Mouse (Mus musculus) hindbrain, embryonic 12.5 days (tissue): Measurements from ENCODE around the gene Xylt2. TPM values are rescaled to one million over a fixed set of nuclear protein-coding genes. Genes with fewer than 3 reads are reported as not detected.
A peak's percentile ranks its signal among the peaks of the same experiment; 100 is the strongest.

Experiments
- ATAC-seq: fragments of 200-750 bp; cut with Nextera tagmentation; 2 replicates; pipeline ENCODE4 v1.8.0; 2017; ENCODE audit warnings: moderate TSS enrichment; ENCODE audit not compliant: low FRiP score
- H3K27ac ChIP-seq: fragments of 300-500 bp; sonication (generic); 2 replicates; pipeline ENCODE4 v1.5.1; 2016; ENCODE audit warnings: mild to moderate bottlenecking
- H3K27me3 ChIP-seq: fragments of 300-500 bp; sonication (generic); 2 replicates; pipeline ENCODE4 v1.6.1; 2016; ENCODE audit warnings: mild to moderate bottlenecking
- H3K36me3 ChIP-seq: fragments of 300-500 bp; sonication (generic); 2 replicates; pipeline ENCODE4 v1.6.1; 2016; ENCODE audit warnings: mild to moderate bottlenecking
- H3K4me1 ChIP-seq: fragments of 300-500 bp; sonication (generic); 2 replicates; pipeline ENCODE4 v1.6.1; 2016
- H3K4me2 ChIP-seq: fragments of 300-500 bp; sonication (generic); replicated peaks from 2 replicates; pipeline ENCODE4 v1.6.1; 2016; ENCODE audit warnings: mild to moderate bottlenecking
- H3K4me3 ChIP-seq: fragments of 300-500 bp; sonication (generic); 2 replicates; pipeline ENCODE4 v1.5.1; 2016; ENCODE audit warnings: mild to moderate bottlenecking
- H3K9ac ChIP-seq: fragments of 300-500 bp; sonication (generic); 2 replicates; pipeline ENCODE4 v1.6.1; 2016; ENCODE audit warnings: mild to moderate bottlenecking, moderate library complexity
- H3K9me3 ChIP-seq: fragments of 300-500 bp; sonication (generic); replicated peaks from 2 replicates; pipeline ENCODE4 v1.6.1; 2016; ENCODE audit warnings: mild to moderate bottlenecking
- WGBS: fragments of 180-500 bp; shearing (Covaris S2); methylation state at CpG from one replicate; pipeline ENCODE4 v1.1.7; 2016; 5-methylcytosine and 5-hydroxymethylcytosine counted together
- polyA plus RNA-seq: library from polyadenylated mRNA; unstranded; fragments of >200 nt; fragmentation: Nextera tagmentation; extraction: Ambion mirVana; gene quantifications from 2 replicates; pipeline ENCODE4 v1.2.1, GENCODE M21; 2016

Gene Xylt2
- polyA plus RNA-seq, 1 experiment from 2014 or later = 20.3 TPM

- H3K27me3 ChIP-seq = no peaks in the 10 kb centered on the region
- H3K36me3 ChIP-seq = peaks cover 26% of the 10 kb centered on the region
- peak within 1 kb of the TSS; percentile 90 for H3K9ac ChIP-seq
- peak within 1 kb of the TSS; percentile 19; the same call in 1 of the 2 replicates for H3K27ac ChIP-seq
- peak; percentile 95 for ATAC-seq
- H3K9me3 ChIP-seq = no peaks in the 10 kb centered on the region
- peak within 1 kb of the TSS; percentile 88 for H3K4me2 ChIP-seq
- H3K4me1 ChIP-seq = peaks cover 13% of the 10 kb centered on the region
- H3K4me3 ChIP-seq = peak within 1 kb of the TSS; percentile 66
- 7% methylated on average over 40 of the region's 41 CpGs for WGBS
These were observed 48.0 kb downstream of the Xylt2 start, which contains the start of gene Lrrc59 for GRCm38 (mm10) chr11:94629199-94629883. Gene Lrrc59 (plus strand): TSS chr11:94629767.

DNA sequence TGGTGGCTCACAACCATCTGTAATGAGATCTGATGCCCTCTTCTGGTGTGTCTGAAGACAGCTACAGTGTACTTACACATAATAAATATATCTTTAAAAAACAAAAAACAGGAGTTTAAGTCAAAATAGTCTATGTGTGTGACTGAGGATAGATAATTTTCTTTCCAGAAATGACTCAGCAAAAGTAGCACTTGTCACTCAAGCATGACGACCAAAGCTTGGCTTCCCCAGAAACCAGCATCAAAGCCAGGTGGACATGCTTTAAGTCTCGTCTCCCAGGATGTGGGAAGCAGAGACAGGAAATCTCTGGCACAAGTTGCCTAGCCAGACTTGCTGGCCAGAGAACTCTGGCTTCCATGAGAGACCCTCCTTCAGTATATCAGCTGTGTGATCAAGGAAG lies 55.2 kb downstream of the Xylt2 start:
- H3K9ac ChIP-seq = no peak overlapping the region
- no peak overlapping the region for H3K4me3 ChIP-seq
- ATAC-seq = no peak
- H3K4me2 ChIP-seq = no peak overlapping the region
- H3K27ac ChIP-seq = no peak overlapping the region
- H3K9me3 ChIP-seq = no peaks in the 10 kb centered on the region
- H3K36me3 ChIP-seq = no peaks in the 10 kb centered on the region
- H3K27me3 ChIP-seq = no peaks in the 10 kb centered on the region
- no peaks in the 10 kb centered on the region for H3K4me1 ChIP-seq
- WGBS = 76% methylated on average over 2 of the region's 2 CpGs

DNA sequence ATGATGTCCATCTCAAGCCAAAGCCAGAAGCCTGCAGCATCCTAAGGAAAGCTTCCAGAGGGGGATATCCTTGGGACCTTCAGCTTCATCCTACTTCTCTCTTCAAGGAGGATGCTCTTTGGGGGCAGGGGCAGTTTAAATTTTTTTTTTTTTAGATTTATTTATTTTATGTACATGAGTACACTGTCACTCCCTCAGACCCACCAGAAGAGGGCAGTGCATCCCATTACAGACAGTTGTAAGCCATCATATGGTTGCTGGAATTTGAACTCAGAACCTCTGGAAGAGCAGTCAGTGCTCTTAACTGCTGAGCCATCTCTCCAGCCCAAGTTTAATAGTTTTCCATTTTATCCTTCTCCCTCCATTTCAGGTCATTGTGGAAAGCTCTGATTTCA lies 55.9 kb downstream of the Xylt2 start:
- H3K4me1 ChIP-seq = no peaks in the 10 kb centered on the region
- H3K27ac ChIP-seq = no peak overlapping the region
- no peaks in the 10 kb centered on the region for H3K27me3 ChIP-seq
- H3K4me3 ChIP-seq = no peak overlapping the region
- no peak overlapping the region for H3K9ac ChIP-seq
- no peak for ATAC-seq
- no peaks in the 10 kb centered on the region for H3K9me3 ChIP-seq
- H3K36me3 ChIP-seq = no peaks in the 10 kb centered on the region
- H3K4me2 ChIP-seq = no peak overlapping the region

GRCm38 (mm10) chr11:94620766-94621457 lies 56.4 kb downstream of the Xylt2 start:
- H3K4me1 ChIP-seq = no peaks in the 10 kb centered on the region
- no peak overlapping the region for H3K9ac ChIP-seq
- no peaks in the 10 kb centered on the region for H3K9me3 ChIP-seq
- WGBS = 42% methylated on average over 6 of the region's 6 CpGs
- no peak for ATAC-seq
- H3K36me3 ChIP-seq = no peaks in the 10 kb centered on the region
- no peak overlapping the region for H3K4me3 ChIP-seq
- H3K27me3 ChIP-seq = no peaks in the 10 kb centered on the region
- H3K4me2 ChIP-seq = no peak overlapping the region
- H3K27ac ChIP-seq = no peak overlapping the region

GRCm38 (mm10) chr11:94617646-94618045 lies 59.7 kb downstream of the Xylt2 start:
- Histone ChIP-seq H3K4me1 (no peaks in the 10 kb centered on the region), H3K36me3 (no peaks in the 10 kb centered on the region), H3K27ac (no peak overlapping the region), H3K4me2 (no peak overlapping the region), H3K9me3 (no peaks in the 10 kb centered on the region), H3K4me3 (no peak overlapping the region), H3K27me3 (no peaks in the 10 kb centered on the region), H3K9ac (no peak overlapping the region)
- 83% methylated on average over 2 of the region's 2 CpGs for WGBS
- ATAC-seq = no peak

DNA sequence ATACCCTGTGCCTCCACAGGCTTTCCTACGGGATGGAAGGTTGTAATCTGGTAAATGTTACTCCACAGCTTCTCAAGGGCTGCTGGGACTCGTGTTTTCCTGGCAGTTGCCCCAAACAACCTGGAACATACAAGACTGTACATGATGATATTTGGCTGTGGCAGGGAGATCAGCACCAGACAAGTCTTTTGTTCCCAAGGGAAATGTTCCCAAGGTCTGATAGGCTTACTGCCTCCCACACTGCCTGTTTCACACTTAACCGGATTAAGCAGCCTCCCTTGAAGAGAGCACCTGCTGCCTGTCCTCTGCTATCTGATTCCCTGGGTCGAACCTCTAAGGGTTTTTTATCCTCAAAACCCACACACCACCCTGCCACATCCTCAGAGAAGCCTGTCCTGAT lies 61.8 kb downstream of the Xylt2 start:
- Histone ChIP-seq H3K27me3 (no peaks in the 10 kb centered on the region), H3K36me3 (no peaks in the 10 kb centered on the region), H3K9ac (no peak overlapping the region), H3K27ac (no peak overlapping the region), H3K4me2 (no peak overlapping the region), H3K4me3 (no peak overlapping the region), H3K9me3 (no peaks in the 10 kb centered on the region), H3K4me1 (no peaks in the 10 kb centered on the region)
- 34% methylated on average over 4 of the region's 4 CpGs for WGBS
- ATAC-seq = no peak

- Histone ChIP-seq H3K4me3 (no peak overlapping the region), H3K27ac (no peak overlapping the region), H3K36me3 (no peaks in the 10 kb centered on the region), H3K4me2 (no peak overlapping the region), H3K9ac (no peak overlapping the region), H3K4me1 (no peaks in the 10 kb centered on the region), H3K27me3 (no peaks in the 10 kb centered on the region), H3K9me3 (no peaks in the 10 kb centered on the region)
- no peak for ATAC-seq
- WGBS = 83% methylated on average over 4 of the region's 4 CpGs
These were observed 62.7 kb downstream of the Xylt2 start for GRCm38 (mm10) chr11:94614603-94615002.

Other genes starting within 250 kb of the Xylt2 start
- 19.1 and 21.4 TPM in 2 replicates for gene Cacna1g, start 203.3 kb downstream of the Xylt2 start, polyA plus RNA-seq
- 0.08 TPM in 1 of 2 replicates, not detected in the other for gene Spata20, start 191.3 kb downstream of the Xylt2 start, polyA plus RNA-seq
- gene Epn3, start 177.5 kb downstream of the Xylt2 start, polyA plus RNA-seq = 1.7 and 2.5 TPM in 2 replicates
- 4.2 and 5.2 TPM in 2 replicates for gene Mycbpap, start 155.8 kb downstream of the Xylt2 start, polyA plus RNA-seq
- 3.4 and 4.6 TPM in 2 replicates for gene Rsad1, start 128.3 kb downstream of the Xylt2 start, polyA plus RNA-seq
- gene Chad, start 112.5 kb downstream of the Xylt2 start, polyA plus RNA-seq = 0.98 and 1.5 TPM in 2 replicates
- gene Acsf2, start 75.6 kb downstream of the Xylt2 start, polyA plus RNA-seq = 3.3 and 3.5 TPM in 2 replicates
- 208 and 212 TPM in 2 replicates for gene Lrrc59, start 47.7 kb downstream of the Xylt2 start, polyA plus RNA-seq
- gene Mrpl27, start 23.7 kb downstream of the Xylt2 start, polyA plus RNA-seq = 126 and 131 TPM in 2 replicates
- 20.8 and 21.3 TPM in 2 replicates for gene Eme1, start 23.6 kb downstream of the Xylt2 start, polyA plus RNA-seq
- gene Gm11541, start 27.0 kb upstream of the Xylt2 start, polyA plus RNA-seq = 0.12 TPM in 1 of 2 replicates, not detected in the other
- gene Cdc34b, start 64.3 kb upstream of the Xylt2 start, polyA plus RNA-seq = 0.23 and 0.38 TPM in 2 replicates
- gene Tmem92, start 105.2 kb upstream of the Xylt2 start, polyA plus RNA-seq = not detected in 2 replicates